Mouse (Mus musculus) liver, embryonic 13.5 days (tissue): ENCODE results near the gene Lmf2. TPM values are rescaled to one million over a fixed set of nuclear protein-coding genes. Genes with fewer than 3 reads are reported as not detected.

ENCODE experiments used
- ATAC-seq: fragments of 200-750 bp; cut with Nextera tagmentation; 2 replicates; pipeline ENCODE4 v1.8.0; 2017; ENCODE audit warnings: low read depth, mild to moderate bottlenecking, moderate number of reproducible peaks, moderate library complexity
- DNase-seq: peaks from one replicate; pipeline ENCODE4 v3.0.0; 2022
- H3K27ac ChIP-seq: fragments of 300-500 bp; sonication (generic); 2 replicates; pipeline ENCODE4 v1.5.1; 2015; ENCODE audit warnings: moderate library complexity, mild to moderate bottlenecking, inconsistent platforms
- H3K27me3 ChIP-seq: fragments of 300-500 bp; sonication (generic); 2 replicates; pipeline ENCODE4 v1.6.1; 2015; ENCODE audit warnings: mild to moderate bottlenecking, inconsistent platforms
- H3K36me3 ChIP-seq: fragments of 300-500 bp; sonication (generic); 2 replicates; pipeline ENCODE4 v1.6.1; 2015; ENCODE audit warnings: mild to moderate bottlenecking, inconsistent platforms
- H3K4me1 ChIP-seq: fragments of 300-500 bp; sonication (generic); replicated peaks from 2 replicates; pipeline ENCODE4 v1.6.1; 2015; ENCODE audit warnings: inconsistent platforms
- H3K4me2 ChIP-seq: fragments of 300-500 bp; sonication (generic); 2 replicates; pipeline ENCODE4 v1.6.1; 2015; ENCODE audit warnings: inconsistent platforms, mild to moderate bottlenecking, moderate library complexity
- H3K4me3 ChIP-seq: fragments of 300-500 bp; sonication (generic); replicated peaks from 2 replicates; pipeline ENCODE4 v1.5.1; 2015; ENCODE audit warnings: mild to moderate bottlenecking, inconsistent platforms
- H3K9ac ChIP-seq: fragments of 300-500 bp; sonication (generic); 2 replicates; pipeline ENCODE4 v1.6.1; 2015; ENCODE audit warnings: mild to moderate bottlenecking, inconsistent platforms
- H3K9me3 ChIP-seq: fragments of 300-500 bp; sonication (generic); replicated peaks from 2 replicates; pipeline ENCODE4 v1.6.1; 2016; ENCODE audit warnings: inconsistent platforms
- WGBS: fragments of 180-500 bp; shearing (Covaris S2); methylation state at CpG from one replicate; pipeline ENCODE4 v1.1.7; 2015; ENCODE audit not compliant: insufficient replicate concordance; 5-methylcytosine and 5-hydroxymethylcytosine counted together
- polyA plus RNA-seq: library from polyadenylated mRNA; unstranded; fragments of >200 nt; fragmentation: Nextera tagmentation; extraction: Ambion mirVana; gene quantifications from 2 replicates; pipeline ENCODE4 v1.2.1, GENCODE M21; 2015

The Lmf2 gene
- 26.1 and 30.2 TPM in 2 replicates for polyA plus RNA-seq

GRCm38 (mm10) chr15:89355241-89356187 is at the start of gene Lmf2, which contains the start of gene Ncaph2:
Gene Lmf2 (minus strand): TSS chr15:89355659.
Gene Ncaph2 (plus strand): TSS chr15:89355719.
- Histone ChIP-seq H3K4me3 (peak within 1 kb of the TSS; percentile 71), H3K27me3 (no peaks in the 10 kb centered on the region), H3K9me3 (no peaks in the 10 kb centered on the region), H3K36me3 (peaks cover 69% of the 10 kb centered on the region), H3K9ac (peak within 1 kb of the TSS; percentile 86), H3K4me1 (peaks cover 52% of the 10 kb centered on the region), H3K27ac (peak within 1 kb of the TSS; percentile 91), H3K4me2 (peak within 1 kb of the TSS; percentile 81)
- under 1% methylated on average over 64 of the region's 64 CpGs for WGBS
- DNase-seq, result peak; percentile 89
- ATAC-seq, result peak; percentile 87

GRCm38 (mm10) chr15:89404831-89405623 is 49.6 kb upstream of the Lmf2 start:
- Histone ChIP-seq H3K9me3 (no peaks in the 10 kb centered on the region; the same call in 1 of the 2 replicates), H3K9ac (no peak overlapping the region), H3K27ac (no peak overlapping the region), H3K27me3 (no peaks in the 10 kb centered on the region), H3K4me1 (no peaks in the 10 kb centered on the region), H3K4me2 (no peak overlapping the region), H3K36me3 (no peaks in the 10 kb centered on the region), H3K4me3 (no peak overlapping the region)
- DNase-seq (no peak), ATAC-seq (no peak)
- 59% methylated on average over 10 of the region's 10 CpGs for WGBS

GRCm38 (mm10) chr15:89402471-89402870 is 47.0 kb upstream of the Lmf2 start:
- Histone ChIP-seq H3K9ac (no peak overlapping the region), H3K9me3 (no peaks in the 10 kb centered on the region), H3K4me2 (no peak overlapping the region), H3K4me3 (no peak overlapping the region), H3K4me1 (0 out of 2 replicates have a peak, but pooled peaks cover 3% of the 10 kb centered on the region), H3K36me3 (no peaks in the 10 kb centered on the region), H3K27me3 (no peaks in the 10 kb centered on the region), H3K27ac (no peak overlapping the region)
- ATAC-seq (no peak), DNase-seq (no peak)
- 73% methylated on average over 1 of the region's 1 CpGs for WGBS

GRCm38 (mm10) chr15:89399716-89400115 is 44.3 kb upstream of the Lmf2 start:
- H3K4me1 ChIP-seq, result 0 out of 2 replicates have a peak, but pooled peaks cover 3% of the 10 kb centered on the region
- no peaks in the 10 kb centered on the region for H3K27me3 ChIP-seq
- no peaks in the 10 kb centered on the region for H3K36me3 ChIP-seq
- H3K9ac ChIP-seq, result no peak overlapping the region
- no peak for DNase-seq
- 7% methylated on average over 1 of the region's 1 CpGs for WGBS
- ATAC-seq, result no peak
- no peaks in the 10 kb centered on the region for H3K9me3 ChIP-seq
- H3K4me3 ChIP-seq, result no peak overlapping the region
- H3K27ac ChIP-seq, result no peak overlapping the region
- no peak overlapping the region for H3K4me2 ChIP-seq

- no peaks in the 10 kb centered on the region for H3K36me3 ChIP-seq
- DNase-seq, result no peak
- no peak for ATAC-seq
- H3K27ac ChIP-seq, result no peak overlapping the region
- WGBS, result 66% methylated on average over 2 of the region's 2 CpGs
- no peak overlapping the region for H3K9ac ChIP-seq
- no peaks in the 10 kb centered on the region for H3K27me3 ChIP-seq
- no peak overlapping the region for H3K4me3 ChIP-seq
- H3K4me1 ChIP-seq, result 0 out of 2 replicates have a peak, but pooled peaks cover 3% of the 10 kb centered on the region
- H3K4me2 ChIP-seq, result no peak overlapping the region
- no peaks in the 10 kb centered on the region for H3K9me3 ChIP-seq
Measured at GRCm38 (mm10) chr15:89398146-89398545, 42.7 kb upstream of the Lmf2 start.

- DNase-seq (no peak), ATAC-seq (no peak)
- WGBS, result 64% methylated on average over 4 of the region's 4 CpGs
- H3K4me3 ChIP-seq, result no peak overlapping the region
- H3K4me2 ChIP-seq, result no peak overlapping the region
- no peak overlapping the region for H3K9ac ChIP-seq
- H3K4me1 ChIP-seq, result 0 out of 2 replicates have a peak, but pooled peaks cover 3% of the 10 kb centered on the region
- no peaks in the 10 kb centered on the region for H3K36me3 ChIP-seq
- no peaks in the 10 kb centered on the region for H3K9me3 ChIP-seq
- H3K27me3 ChIP-seq, result no peaks in the 10 kb centered on the region
- H3K27ac ChIP-seq, result no peak overlapping the region
Measured at GRCm38 (mm10) chr15:89396883-89397282, 41.4 kb upstream of the Lmf2 start.

- no peak for DNase-seq
- ATAC-seq, result no peak
- no peak overlapping the region for H3K4me2 ChIP-seq
- no peak overlapping the region for H3K27ac ChIP-seq
- no peaks in the 10 kb centered on the region for H3K4me1 ChIP-seq
- no peaks in the 10 kb centered on the region for H3K9me3 ChIP-seq
- peaks cover 12% of the 10 kb centered on the region; the same call in 1 of the 2 replicates for H3K27me3 ChIP-seq
- no peak overlapping the region for H3K9ac ChIP-seq
- no peak overlapping the region for H3K4me3 ChIP-seq
- H3K36me3 ChIP-seq, result no peaks in the 10 kb centered on the region
- WGBS, result 78% methylated on average over 10 of the region's 10 CpGs
Measured at GRCm38 (mm10) chr15:89390081-89390480, 34.6 kb upstream of the Lmf2 start.

- DNase-seq (no peak), ATAC-seq (no peak)
- H3K9me3 ChIP-seq, result no peaks in the 10 kb centered on the region
- no peaks in the 10 kb centered on the region for H3K36me3 ChIP-seq
- WGBS, result 37% methylated on average over 12 of the region's 12 CpGs
- no peaks in the 10 kb centered on the region for H3K4me1 ChIP-seq
- no peak overlapping the region for H3K27ac ChIP-seq
- no peak overlapping the region for H3K4me3 ChIP-seq
- no peak overlapping the region for H3K9ac ChIP-seq
- H3K4me2 ChIP-seq, result no peak overlapping the region
- peaks cover 14% of the 10 kb centered on the region for H3K27me3 ChIP-seq
Measured at GRCm38 (mm10) chr15:89387127-89387526, 31.7 kb upstream of the Lmf2 start.

GRCm38 (mm10) chr15:89384617-89385016 is 29.2 kb upstream of the Lmf2 start, which contains the start of gene Klhdc7b:
Gene Klhdc7b (plus strand): TSS chr15:89384917.
- peaks cover 1% of the 10 kb centered on the region for H3K4me1 ChIP-seq
- H3K27ac ChIP-seq, result no peak within 1 kb of the TSS
- no peak within 1 kb of the TSS for H3K4me2 ChIP-seq
- no peak for ATAC-seq
- H3K27me3 ChIP-seq, result peaks cover 16% of the 10 kb centered on the region
- H3K36me3 ChIP-seq, result no peaks in the 10 kb centered on the region
- H3K4me3 ChIP-seq, result no peak within 1 kb of the TSS
- no peak within 1 kb of the TSS for H3K9ac ChIP-seq
- WGBS, result 64% methylated on average over 7 of the region's 7 CpGs
- DNase-seq, result no peak
- no peaks in the 10 kb centered on the region for H3K9me3 ChIP-seq

GRCm38 (mm10) chr15:89379429-89379828 is 24.0 kb upstream of the Lmf2 start:
- Histone ChIP-seq H3K9me3 (no peaks in the 10 kb centered on the region), H3K27ac (no peak overlapping the region), H3K4me3 (peak overlapping the region; percentile 50), H3K4me1 (peaks cover 31% of the 10 kb centered on the region), H3K9ac (peak overlapping the region; percentile 47), H3K27me3 (peaks cover 43% of the 10 kb centered on the region), H3K36me3 (no peaks in the 10 kb centered on the region), H3K4me2 (peak overlapping the region; percentile 69)
- WGBS, result 5% methylated on average over 10 of the region's 10 CpGs
- DNase-seq, result no peak
- ATAC-seq, result peak; percentile 61

- DNase-seq, result no peak
- H3K27ac ChIP-seq, result no peak within 1 kb of the TSS
- ATAC-seq, result no peak; the same call in 1 of the 2 replicates
Measured at GRCm38 (mm10) chr15:89378831-89379401, 23.5 kb upstream of the Lmf2 start, which contains the start of gene Odf3b. Gene Odf3b (minus strand): TSS chr15:89379282.

More at GRCm38 (mm10) chr15:89378831-89379401, 23.5 kb upstream of the Lmf2 start, which contains the start of gene Odf3b:
- Histone ChIP-seq H3K9ac (peak within 1 kb of the TSS; percentile 47), H3K36me3 (no peaks in the 10 kb centered on the region), H3K27me3 (peaks cover 43% of the 10 kb centered on the region), H3K4me2 (peak within 1 kb of the TSS; percentile 69), H3K9me3 (no peaks in the 10 kb centered on the region), H3K4me3 (peak within 1 kb of the TSS; percentile 50), H3K4me1 (peaks cover 36% of the 10 kb centered on the region)
- WGBS, result 2% methylated on average over 32 of the region's 33 CpGs
